Mouse (Mus musculus) neural tube, embryonic 12.5 days (tissue): ENCODE measurements around the gene Pla2g5. TPM values are rescaled to one million over a fixed set of nuclear protein-coding genes. Genes with fewer than 3 reads are reported as not detected.

Source experiments
- ATAC-seq: fragments of 200-750 bp; cut with Nextera tagmentation; 2 replicates; pipeline ENCODE4 v1.8.0; 2017; ENCODE audit warnings: low read depth, mild to moderate bottlenecking, moderate TSS enrichment, moderate library complexity; ENCODE audit not compliant: low FRiP score
- H3K27ac ChIP-seq: fragments of 300-500 bp; sonication (generic); 2 replicates; pipeline ENCODE4 v1.5.1; 2016
- H3K27me3 ChIP-seq: fragments of 300-500 bp; sonication (generic); replicated peaks from 2 replicates; pipeline ENCODE4 v1.6.1; 2016; ENCODE audit warnings: mild to moderate bottlenecking
- H3K36me3 ChIP-seq: fragments of 300-500 bp; sonication (generic); 2 replicates; pipeline ENCODE4 v1.6.1; 2016; ENCODE audit warnings: mild to moderate bottlenecking
- H3K4me1 ChIP-seq: fragments of 300-500 bp; sonication (generic); 2 replicates; pipeline ENCODE4 v1.6.1; 2016
- H3K4me2 ChIP-seq: fragments of 300-500 bp; sonication (generic); replicated peaks from 2 replicates; pipeline ENCODE4 v1.6.1; 2016; ENCODE audit warnings: mild to moderate bottlenecking
- H3K4me3 ChIP-seq: fragments of 300-500 bp; sonication (generic); 2 replicates; pipeline ENCODE4 v1.5.1; 2016
- H3K9ac ChIP-seq: fragments of 300-500 bp; sonication (generic); 2 replicates; pipeline ENCODE4 v1.6.1; 2016; ENCODE audit warnings: mild to moderate bottlenecking
- H3K9me3 ChIP-seq: fragments of 300-500 bp; sonication (generic); 2 replicates; pipeline ENCODE4 v1.6.1; 2016; ENCODE audit warnings: mild to moderate bottlenecking
- WGBS: fragments of 180-500 bp; shearing (Covaris S2); methylation state at CpG from one replicate; pipeline ENCODE4 v1.1.7; 2016; 5-methylcytosine and 5-hydroxymethylcytosine counted together
- polyA plus RNA-seq: library from polyadenylated mRNA; unstranded; fragments of >200 nt; fragmentation: Nextera tagmentation; extraction: Ambion mirVana; gene quantifications from 2 replicates; pipeline ENCODE4 v1.2.1, GENCODE M21; 2016

Pla2g5 gene
- polyA plus RNA-seq, 1 experiment from 2014 or later: not detected

GRCm38 (mm10) chr4:138757416-138757815 is 105.9 kb downstream of the Pla2g5 start, which contains the start of gene Pla2g2f:
Gene Pla2g2f, minus strand, starts transcription at chr4:138757626.
- ATAC-seq: no peak
- Histone ChIP-seq H3K4me3 (no peak within 1 kb of the TSS), H3K27ac (no peak within 1 kb of the TSS), H3K9me3 (no peaks in the 10 kb centered on the region), H3K36me3 (no peaks in the 10 kb centered on the region), H3K9ac (no peak within 1 kb of the TSS), H3K4me1 (peaks cover 12% of the 10 kb centered on the region), H3K27me3 (no peaks in the 10 kb centered on the region), H3K4me2 (no peak within 1 kb of the TSS)
- WGBS: 74% methylated on average over 8 of the region's 8 CpGs

GRCm38 (mm10) chr4:138755983-138756382 is 107.3 kb downstream of the Pla2g5 start:
- 86% methylated on average over 11 of the region's 11 CpGs for WGBS
- Histone ChIP-seq H3K9ac (no peak overlapping the region), H3K27me3 (no peaks in the 10 kb centered on the region), H3K4me1 (peaks cover 12% of the 10 kb centered on the region), H3K27ac (no peak overlapping the region), H3K36me3 (no peaks in the 10 kb centered on the region), H3K9me3 (no peaks in the 10 kb centered on the region), H3K4me3 (no peak overlapping the region), H3K4me2 (no peak overlapping the region)
- no peak for ATAC-seq

GRCm38 (mm10) chr4:138755439-138755838 is 107.8 kb downstream of the Pla2g5 start:
- no peak overlapping the region for H3K4me3 ChIP-seq
- 84% methylated on average over 4 of the region's 4 CpGs for WGBS
- no peaks in the 10 kb centered on the region for H3K9me3 ChIP-seq
- H3K9ac ChIP-seq: no peak overlapping the region
- H3K4me1 ChIP-seq: peaks cover 12% of the 10 kb centered on the region
- no peak overlapping the region for H3K27ac ChIP-seq
- no peaks in the 10 kb centered on the region for H3K36me3 ChIP-seq
- H3K4me2 ChIP-seq: no peak overlapping the region
- H3K27me3 ChIP-seq: no peaks in the 10 kb centered on the region
- ATAC-seq: no peak

GRCm38 (mm10) chr4:138754432-138754831 is 108.8 kb downstream of the Pla2g5 start:
- no peak overlapping the region for H3K27ac ChIP-seq
- H3K27me3 ChIP-seq: no peaks in the 10 kb centered on the region

GRCm38 (mm10) chr4:138753608-138754007 is 109.7 kb downstream of the Pla2g5 start:
- 91% methylated on average over 3 of the region's 3 CpGs for WGBS
- H3K36me3 ChIP-seq: no peaks in the 10 kb centered on the region

More at GRCm38 (mm10) chr4:138754432-138754831, 108.8 kb downstream of the Pla2g5 start:
- H3K9ac ChIP-seq: no peak overlapping the region
- WGBS: 89% methylated on average over 9 of the region's 9 CpGs
- no peaks in the 10 kb centered on the region for H3K9me3 ChIP-seq
- H3K4me1 ChIP-seq: peaks cover 12% of the 10 kb centered on the region
- H3K4me2 ChIP-seq: no peak overlapping the region
- no peaks in the 10 kb centered on the region for H3K36me3 ChIP-seq
- no peak for ATAC-seq
- H3K4me3 ChIP-seq: no peak overlapping the region

GRCm38 (mm10) chr4:138752603-138753002 is 110.7 kb downstream of the Pla2g5 start:
- 93% methylated on average over 6 of the region's 6 CpGs for WGBS
- no peaks in the 10 kb centered on the region for H3K27me3 ChIP-seq
- no peak overlapping the region for H3K4me3 ChIP-seq
- H3K9me3 ChIP-seq: no peaks in the 10 kb centered on the region
- H3K27ac ChIP-seq: no peak overlapping the region
- H3K4me2 ChIP-seq: no peak overlapping the region
- no peak overlapping the region for H3K9ac ChIP-seq
- H3K4me1 ChIP-seq: peaks cover 18% of the 10 kb centered on the region
- ATAC-seq: no peak
- no peaks in the 10 kb centered on the region for H3K36me3 ChIP-seq

More at GRCm38 (mm10) chr4:138753608-138754007, 109.7 kb downstream of the Pla2g5 start:
- no peak overlapping the region for H3K27ac ChIP-seq
- no peak overlapping the region for H3K9ac ChIP-seq
- no peak overlapping the region for H3K4me2 ChIP-seq
- ATAC-seq: no peak
- H3K4me1 ChIP-seq: peaks cover 12% of the 10 kb centered on the region
- no peaks in the 10 kb centered on the region for H3K9me3 ChIP-seq
- H3K4me3 ChIP-seq: no peak overlapping the region
- H3K27me3 ChIP-seq: no peaks in the 10 kb centered on the region

Other genes with a start within 250 kb of the Pla2g5 start
- gene Vwa5b1, start 227.6 kb downstream of the Pla2g5 start, polyA plus RNA-seq: 0.29 and 0.68 TPM in 2 replicates
- gene Pla2g2c, start 138.7 kb downstream of the Pla2g5 start, polyA plus RNA-seq: 0.57 and 0.61 TPM in 2 replicates
- gene Ubxn10, start 126.3 kb downstream of the Pla2g5 start, polyA plus RNA-seq: 1.0 and 1.7 TPM in 2 replicates
- 0.08 and 0.28 TPM in 2 replicates for gene Pla2g2f, start 105.9 kb downstream of the Pla2g5 start, polyA plus RNA-seq
- gene Pla2g2d, start 87.7 kb downstream of the Pla2g5 start, polyA plus RNA-seq: 1.1 and 1.5 TPM in 2 replicates
- not detected in 2 replicates for gene Gm13030, start 10.5 kb upstream of the Pla2g5 start, polyA plus RNA-seq
- not detected in 2 replicates for gene Pla2g2e, start 14.5 kb upstream of the Pla2g5 start, polyA plus RNA-seq
- 3.7 and 4.2 TPM in 2 replicates for gene Otud3, start 50.5 kb upstream of the Pla2g5 start, polyA plus RNA-seq
- not detected in 2 replicates for gene Rnf186, start 103.6 kb upstream of the Pla2g5 start, polyA plus RNA-seq
- 0.98 and 1.2 TPM in 2 replicates for gene Tmco4, start 109.4 kb upstream of the Pla2g5 start, polyA plus RNA-seq
- gene Htr6, start 212.1 kb upstream of the Pla2g5 start, polyA plus RNA-seq: 0.10 TPM in 1 of 2 replicates, not detected in the other
- 45.2 and 47.0 TPM in 2 replicates for gene Nbl1, start 229.5 kb upstream of the Pla2g5 start, polyA plus RNA-seq